Mouse (Mus musculus): ENCODE data around the gene Macc1. TPM values are rescaled to one million over a fixed set of nuclear protein-coding genes. Genes with fewer than 3 reads are reported as not detected.
"Not testable (repeated sequence)": the region's sequence is repeated elsewhere in the genome, so short reads cannot be mapped to it uniquely, and the experiment has no call there.

Macc1 gene
- under 1 TPM in 1 of 2 experiments, not detected in 1; 0.09 TPM for total RNA-seq (2021)
- long read RNA-seq, experiment 1 = 0 reads
- long read RNA-seq, experiment 2 = 0 reads

GRCm38 (mm10) chr12:119313970-119314369 is at the start of gene Macc1:
Gene Macc1 (plus strand): TSS chr12:119314270.
- no peak for DNase-seq (ENCODE audit: low spot score in 2 of 2)

GRCm38 (mm10) chr12:119264506-119264905 is 49.6 kb upstream of the Macc1 start:
- no peak for DNase-seq (ENCODE audit: low spot score in 2 of 2)

GRCm38 (mm10) chr12:119268723-119269122 is 45.3 kb upstream of the Macc1 start:
- DNase-seq (ENCODE audit: low spot score in 2 of 2) = no peak

GRCm38 (mm10) chr12:119270036-119270435 is 44.0 kb upstream of the Macc1 start:
- no peak for DNase-seq (ENCODE audit: low spot score in 2 of 2)

- no peak for DNase-seq (ENCODE audit: low spot score in 2 of 2)
Observed at GRCm38 (mm10) chr12:119271964-119272363, 42.1 kb upstream of the Macc1 start.

- no peak for DNase-seq (ENCODE audit: low spot score in 2 of 2)
Observed at GRCm38 (mm10) chr12:119273605-119274004, 40.5 kb upstream of the Macc1 start.

GRCm38 (mm10) chr12:119276282-119276681 is 37.8 kb upstream of the Macc1 start:
- DNase-seq (ENCODE audit: low spot score in 2 of 2) = no peak

- peak in 1 of 2 experiments; percentile 4 for DNase-seq (ENCODE audit: low spot score in 2 of 2)
Observed at GRCm38 (mm10) chr12:119291618-119292017, 22.5 kb upstream of the Macc1 start.

- DNase-seq (ENCODE audit: low spot score in 2 of 2) = no peak
Observed at GRCm38 (mm10) chr12:119303618-119304017, 10.5 kb upstream of the Macc1 start.

- no peak for DNase-seq (ENCODE audit: low spot score in 2 of 2)
Observed at GRCm38 (mm10) chr12:119313014-119313763, 881 bp upstream of the Macc1 start.

- no peak for DNase-seq (ENCODE audit: low spot score in 2 of 2)
Observed at GRCm38 (mm10) chr12:119318799-119319198, 4.7 kb downstream of the Macc1 start.

- DNase-seq (ENCODE audit: low spot score in 2 of 2) = peak in 1 of 2 experiments; percentile 15
Observed at GRCm38 (mm10) chr12:119325400-119325799, 11.3 kb downstream of the Macc1 start.

GRCm38 (mm10) chr12:119330644-119331043 is 16.6 kb downstream of the Macc1 start:
- no peak for DNase-seq (ENCODE audit: low spot score in 2 of 2)

- no peak for DNase-seq (ENCODE audit: low spot score in 2 of 2)
Observed at GRCm38 (mm10) chr12:119333376-119333775, 19.3 kb downstream of the Macc1 start.

GRCm38 (mm10) chr12:119352579-119352978 is 38.5 kb downstream of the Macc1 start:
- DNase-seq (ENCODE audit: low spot score in 2 of 2) = not testable (repeated sequence)

GRCm38 (mm10) chr12:119357418-119358241 is 43.6 kb downstream of the Macc1 start:
- peak; percentile 10 to 19 for DNase-seq (ENCODE audit: low spot score in 2 of 2)

GRCm38 (mm10) chr12:119358242-119358515 is 44.1 kb downstream of the Macc1 start:
- DNase-seq (ENCODE audit: low spot score in 2 of 2) = no peak

- no peak for DNase-seq (ENCODE audit: low spot score in 2 of 2)
Observed at GRCm38 (mm10) chr12:119365041-119365440, 51.0 kb downstream of the Macc1 start.

GRCm38 (mm10) chr12:119369832-119370231 is 55.8 kb downstream of the Macc1 start:
- DNase-seq (ENCODE audit: low spot score in 2 of 2) = no peak

- DNase-seq (ENCODE audit: low spot score in 2 of 2) = no peak
Observed at GRCm38 (mm10) chr12:119372359-119372758, 58.3 kb downstream of the Macc1 start.

GRCm38 (mm10) chr12:119376879-119377278 is 62.8 kb downstream of the Macc1 start:
- DNase-seq (ENCODE audit: low spot score in 2 of 2) = no peak

- DNase-seq (ENCODE audit: low spot score in 2 of 2) = no peak
Observed at GRCm38 (mm10) chr12:119381839-119382238, 67.8 kb downstream of the Macc1 start.

Data from left cerebral cortex, adult 18-20 months (tissue).